Comparison of ENCODE assay signal across 9 mouse cellular contexts in the genomic region with DNA sequence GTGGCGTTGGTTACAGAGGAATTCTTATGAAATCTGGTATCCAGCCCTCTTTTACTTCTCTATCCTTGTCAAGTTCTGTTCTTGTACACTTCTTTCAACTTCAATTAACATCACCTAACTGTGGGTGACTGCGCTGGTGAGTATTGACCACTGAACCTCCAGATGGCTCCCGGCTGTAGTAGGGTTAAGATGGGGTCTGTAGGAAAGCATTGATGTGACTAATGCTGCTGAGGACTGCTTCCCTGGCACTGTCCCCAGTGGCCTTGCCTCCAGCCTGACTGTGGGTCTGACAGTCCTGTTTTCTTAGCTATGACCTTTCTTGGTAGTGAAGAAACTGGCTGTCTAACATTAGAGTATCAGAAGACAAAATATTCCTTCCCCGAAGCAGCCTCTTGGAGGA. TPM values are rescaled to one million over a fixed set of nuclear protein-coding genes. Genes with fewer than 3 reads are reported as not detected.
DNase-seq lines count a peak whose midpoint lies in the region.
"Had no signal": no experiment of that assay in that cellular context is flagged by ENCODE, and none has a peak within 500 bp of the region (broad histone marks: within the 10 kb centered on the region; RNA-seq: fewer than 3 reads in every experiment).

No protein-coding gene starts in this region.

- DNase-seq in cerebellum, postnatal 25 days, result peak; percentile 15 to 28
- no peak for DNase-seq in cerebellum, adult 11-12 months
- peak; percentile 41 for DNase-seq in ovary, adult 18-20 months (ENCODE audit: low spot score)
- no peak for DNase-seq in ovary, postnatal 10 days (ENCODE audit: low spot score)
- DNase-seq in heart, postnatal 14 days, result peak; percentile 41 to 53
- peak; percentile 34 for DNase-seq in ovary, postnatal 36 days (ENCODE audit: low spot score)
- DNase-seq in spleen, postnatal 36 days (ENCODE audit: low spot score in 2 of 2), result no peak
- DNase-seq in left cerebral cortex, postnatal 14 days (ENCODE audit: low spot score in 2 of 2), result no peak

- intact Hi-C loops in heart, postnatal 14 days (cut with DNase I), result no loop called here
- intact Hi-C loops in left cerebral cortex, postnatal 14 days (cut with DNase I), result no loop called here

RNA-seq across cellular contexts. Expression of a gene that starts 38.4 kb away (rescaled TPM):
- total RNA-seq in heart, postnatal 14 days (2021), result not detected
- not detected for total RNA-seq in left cerebral cortex, postnatal 14 days (2021)
- total RNA-seq: monocyte, adult 5-6 weeks had no signal

Comparison
In these comparisons a context has a peak if more than half of its experiments do, and no peak if none do; other contexts are left out.
1. DNase-seq: peak in cerebellum, postnatal 25 days (2 of 2), ovary, adult 18-20 months (single experiment), heart, postnatal 14 days (2 of 2) and ovary, postnatal 36 days (single experiment); none in cerebellum, adult 11-12 months (single experiment), ovary, postnatal 10 days (single experiment), spleen, postnatal 36 days (0 of 2) and left cerebral cortex, postnatal 14 days (0 of 2).